Mouse (Mus musculus) adrenal gland, adult (tissue): ENCODE measurements around the gene Lrrc61.
"Not testable (repeated sequence)": the region's sequence is repeated elsewhere in the genome, so short reads cannot be mapped to it uniquely, and the experiment has no call there.

Source experiments
- DNase-seq, 2 experiments: peaks; one replicate each; pipeline ENCODE4 v3.0.0; 2022 to 2023; ENCODE audit warnings: low spot score in 1 of 2; ENCODE audit not compliant: inconsistent age in 2 of 2

Lrrc61 gene

GRCm38 (mm10) chr6:48554280-48555103 is at the start of gene Lrrc61:
Lrrc61 (plus strand) TSS chr6:48554796.
- DNase-seq, result peak; percentile 98 to 99

GRCm38 (mm10) chr6:48508087-48508486 is 46.5 kb upstream of the Lrrc61 start:
- DNase-seq, result peak in 1 of 2 experiments; percentile 61

GRCm38 (mm10) chr6:48510426-48510825 is 44.2 kb upstream of the Lrrc61 start:
- DNase-seq, result no peak

GRCm38 (mm10) chr6:48511861-48512260 is 42.7 kb upstream of the Lrrc61 start:
- DNase-seq, result peak; percentile 41 to 81

GRCm38 (mm10) chr6:48524882-48525281 is 29.7 kb upstream of the Lrrc61 start:
- DNase-seq, result not testable (repeated sequence)

GRCm38 (mm10) chr6:48527901-48528300 is 26.7 kb upstream of the Lrrc61 start:
- DNase-seq, result peak in 1 of 2 experiments; percentile 24

- DNase-seq, result no peak
These were observed 25.3 kb upstream of the Lrrc61 start for GRCm38 (mm10) chr6:48529261-48529660.

- DNase-seq, result peak in 1 of 2 experiments; percentile 35
These were observed 24.6 kb upstream of the Lrrc61 start for GRCm38 (mm10) chr6:48529871-48530440.

- no peak for DNase-seq
These were observed 23.7 kb upstream of the Lrrc61 start for GRCm38 (mm10) chr6:48530862-48531261.

- peak in 1 of 2 experiments; percentile 64 for DNase-seq
These were observed 21.1 kb upstream of the Lrrc61 start for GRCm38 (mm10) chr6:48533475-48533874.

- peak in 1 of 2 experiments; percentile 41 for DNase-seq
These were observed 19.7 kb upstream of the Lrrc61 start for GRCm38 (mm10) chr6:48534913-48535312.

- DNase-seq, result peak in 1 of 2 experiments; percentile 30
These were observed 18.5 kb upstream of the Lrrc61 start for GRCm38 (mm10) chr6:48536091-48536490.

GRCm38 (mm10) chr6:48537105-48537954 is 17.3 kb upstream of the Lrrc61 start, which contains the start of gene Atp6v0e2:
Atp6v0e2 (plus strand) TSS chr6:48537615.
- DNase-seq, result peak; percentile 91 to 96

GRCm38 (mm10) chr6:48538841-48539737 is 15.5 kb upstream of the Lrrc61 start:
- DNase-seq, result peak; percentile 77 to 92

- DNase-seq, result peak; percentile 39 to 59
These were observed 14.7 kb upstream of the Lrrc61 start for GRCm38 (mm10) chr6:48539860-48540259.

GRCm38 (mm10) chr6:48540721-48541120 is 13.9 kb upstream of the Lrrc61 start:
- DNase-seq, result peak in 1 of 2 experiments; percentile 46

GRCm38 (mm10) chr6:48541560-48542450 is 12.8 kb upstream of the Lrrc61 start:
- peak; percentile 85 to 95 for DNase-seq

- no peak for DNase-seq
These were observed 12.0 kb upstream of the Lrrc61 start for GRCm38 (mm10) chr6:48542631-48543030.

GRCm38 (mm10) chr6:48545251-48545650 is 9.3 kb upstream of the Lrrc61 start:
- DNase-seq, result no peak
